Mouse (Mus musculus): ENCODE measurements around the gene Ano2. TPM values are rescaled to one million over a fixed set of nuclear protein-coding genes. Genes with fewer than 3 reads are reported as not detected.
A peak's percentile ranks its signal among the peaks of the same experiment; 100 is the strongest.

Gene Ano2
- total RNA-seq (2022) = under 1 TPM in 2 of 4 experiments, not detected in 2; 0.20 to 0.56 TPM

DNA sequence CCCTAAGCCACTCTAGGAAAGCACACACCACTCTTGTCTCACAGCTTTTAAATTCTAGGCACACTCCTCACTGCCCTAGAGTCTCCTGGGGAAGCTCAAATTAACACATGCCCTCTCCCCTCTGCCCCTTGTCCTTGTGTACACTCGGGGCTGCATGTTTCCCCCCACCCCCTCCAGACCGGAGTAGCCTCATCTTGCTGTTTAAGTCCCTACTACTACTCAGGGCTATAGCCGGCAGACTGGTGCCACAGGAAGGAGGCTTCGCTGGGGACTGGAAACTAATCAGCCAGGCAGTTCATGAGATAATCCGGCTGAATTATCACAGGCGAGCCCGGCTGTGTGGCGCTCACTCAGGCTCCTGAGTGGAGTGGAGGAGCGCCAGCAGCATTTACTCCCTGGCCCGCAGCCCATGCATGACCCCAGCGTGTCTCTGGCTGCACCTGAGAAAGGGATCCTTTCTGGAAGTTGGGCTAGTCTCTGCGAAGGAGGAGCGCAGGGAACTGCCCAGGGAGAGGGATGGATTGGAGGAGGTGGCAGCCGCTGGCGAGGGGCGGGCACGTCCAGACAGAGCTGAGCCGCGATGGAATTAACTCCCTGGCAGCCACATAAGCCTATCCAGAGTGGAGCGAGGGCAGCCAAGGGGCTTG lies at the start of gene Ano2:
Gene Ano2 (plus strand): TSS at position 363 of the 647 bp plus-strand sequence.
- no peak for DNase-seq

DNA sequence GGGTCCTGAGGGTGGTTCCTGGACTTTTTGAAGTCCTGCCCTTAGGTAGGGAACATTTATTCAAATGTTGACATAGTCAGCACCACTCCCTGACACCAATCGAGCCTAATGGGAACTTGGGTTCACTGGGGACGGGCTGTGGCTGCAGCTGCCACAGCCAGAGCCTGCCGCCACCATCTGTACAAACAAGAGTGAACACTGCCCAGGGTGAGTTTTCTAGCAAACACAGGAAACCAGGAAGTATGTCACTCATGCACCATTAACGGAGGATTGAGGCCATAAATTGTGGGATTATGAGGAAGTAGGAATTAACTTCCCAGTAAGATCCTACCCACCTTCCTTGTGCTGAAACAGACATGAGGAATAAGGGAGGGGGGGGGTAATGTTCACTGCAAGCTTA lies 49.7 kb upstream of the Ano2 start:
- no peak for DNase-seq

- no peak for DNase-seq
Observed at GRCm38 (mm10) chr6:125641146-125641545, 49.1 kb upstream of the Ano2 start.

DNA sequence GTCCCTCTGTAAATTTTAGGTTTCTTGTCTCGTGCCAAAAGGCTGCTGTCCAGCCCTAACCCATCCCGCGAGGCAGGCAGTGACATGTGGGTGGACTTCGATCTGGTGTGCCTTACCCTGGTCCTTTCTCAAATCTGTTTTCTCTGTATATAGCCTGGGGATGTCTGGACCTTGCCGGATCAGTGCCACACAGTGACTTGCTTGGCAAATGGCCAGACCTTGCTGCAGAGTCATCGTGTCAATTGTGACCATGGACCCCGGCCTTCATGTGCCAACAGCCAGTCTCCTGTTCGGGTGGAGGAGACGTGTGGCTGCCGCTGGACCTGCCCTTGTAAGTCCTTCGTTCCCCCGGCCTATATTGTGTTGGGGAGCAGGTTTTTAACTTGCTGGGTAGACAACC lies 41.3 kb upstream of the Ano2 start:
- peak; percentile 86 for DNase-seq

DNA sequence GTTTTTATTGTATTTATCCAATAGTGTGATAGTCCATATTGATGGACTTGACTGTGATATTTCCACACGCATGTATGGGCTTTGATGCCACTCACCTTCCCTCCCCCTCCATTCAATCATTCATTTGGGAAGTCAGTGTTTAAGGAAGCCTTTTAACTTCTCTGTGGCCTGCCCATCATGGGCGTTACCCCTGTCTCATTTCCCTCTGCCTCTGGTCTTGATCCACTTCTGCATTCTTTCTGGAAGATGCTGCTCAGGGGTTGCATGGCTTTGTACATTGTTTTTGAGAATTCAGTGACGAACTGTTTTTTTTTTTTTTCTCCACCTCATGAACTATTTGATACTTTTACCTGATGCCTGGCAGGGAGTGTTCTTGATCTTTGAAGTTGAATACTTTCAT lies 38.9 kb upstream of the Ano2 start:
- no peak for DNase-seq

GRCm38 (mm10) chr6:125653416-125653815 lies 36.8 kb upstream of the Ano2 start:
- DNase-seq = peak; percentile 35

GRCm38 (mm10) chr6:125656921-125657320 lies 33.3 kb upstream of the Ano2 start:
- DNase-seq = no peak

- DNase-seq = no peak
Observed at GRCm38 (mm10) chr6:125657966-125658365, 32.3 kb upstream of the Ano2 start.

- peak; percentile 42 for DNase-seq
Observed at GRCm38 (mm10) chr6:125661106-125661877, 28.9 kb upstream of the Ano2 start.

DNA sequence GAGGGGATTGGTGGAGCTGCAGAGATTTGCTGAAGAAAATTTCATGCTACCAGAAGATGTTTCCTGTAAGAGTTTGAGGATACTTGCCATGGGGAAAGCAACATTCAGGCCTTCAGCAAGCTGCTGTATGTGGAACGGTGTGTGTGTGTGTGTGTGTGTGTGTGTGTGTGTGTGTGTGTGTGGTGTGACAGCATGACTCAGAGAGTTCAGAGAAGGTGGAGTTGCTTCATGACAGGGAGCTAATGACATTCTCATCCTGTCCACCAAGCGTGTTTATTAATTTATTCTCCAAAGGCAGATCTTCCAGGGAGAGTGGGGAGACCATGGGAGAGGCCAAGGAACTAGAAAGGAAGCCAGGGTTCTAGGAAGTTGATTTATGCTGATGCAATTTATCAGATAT lies 26.3 kb upstream of the Ano2 start:
- DNase-seq = no peak

- no peak for DNase-seq
Observed at GRCm38 (mm10) chr6:125671835-125672234, 18.4 kb upstream of the Ano2 start.

DNA sequence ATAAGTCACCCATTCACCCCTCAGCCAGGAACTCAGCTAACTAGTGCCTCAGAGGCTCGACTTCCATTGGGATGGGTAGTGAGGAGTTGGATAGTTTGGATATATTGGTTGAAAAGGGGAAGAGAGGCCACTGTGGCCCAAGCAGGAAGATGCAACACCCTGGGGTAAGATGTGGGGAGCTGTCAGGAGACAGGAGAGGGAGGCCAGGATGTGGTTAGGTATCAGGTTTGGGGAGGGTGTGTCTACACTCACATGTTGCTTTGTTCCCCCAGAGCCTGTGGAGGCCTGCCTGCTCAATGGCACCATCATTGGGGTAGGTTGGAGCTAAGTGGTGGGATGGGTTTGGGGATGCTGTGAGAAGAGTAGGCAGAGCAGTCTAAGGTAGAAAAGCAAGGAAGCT lies 11.7 kb upstream of the Ano2 start:
- no peak for DNase-seq

DNA sequence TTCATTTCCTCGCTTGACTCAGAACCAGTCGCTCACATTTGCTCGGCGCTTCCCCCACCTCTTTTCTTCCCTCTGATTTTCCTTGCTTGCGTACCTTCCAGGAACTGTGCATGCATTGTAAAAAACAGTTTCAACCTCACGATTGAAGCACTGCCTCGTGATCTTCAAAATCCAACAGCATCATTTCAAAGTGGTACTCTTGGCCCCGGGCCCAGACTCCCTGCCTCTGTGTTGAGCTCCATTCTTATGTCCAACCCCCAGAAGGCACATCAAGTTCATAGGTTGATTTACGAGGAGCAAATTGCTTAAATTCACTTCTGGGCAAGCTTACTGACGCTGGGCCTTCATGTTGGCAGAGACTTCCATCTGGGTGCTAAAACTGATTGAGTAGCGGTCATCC lies 9.6 kb upstream of the Ano2 start:
- DNase-seq = no peak

GRCm38 (mm10) chr6:125685420-125685819 lies 4.8 kb upstream of the Ano2 start:
- no peak for DNase-seq

DNA sequence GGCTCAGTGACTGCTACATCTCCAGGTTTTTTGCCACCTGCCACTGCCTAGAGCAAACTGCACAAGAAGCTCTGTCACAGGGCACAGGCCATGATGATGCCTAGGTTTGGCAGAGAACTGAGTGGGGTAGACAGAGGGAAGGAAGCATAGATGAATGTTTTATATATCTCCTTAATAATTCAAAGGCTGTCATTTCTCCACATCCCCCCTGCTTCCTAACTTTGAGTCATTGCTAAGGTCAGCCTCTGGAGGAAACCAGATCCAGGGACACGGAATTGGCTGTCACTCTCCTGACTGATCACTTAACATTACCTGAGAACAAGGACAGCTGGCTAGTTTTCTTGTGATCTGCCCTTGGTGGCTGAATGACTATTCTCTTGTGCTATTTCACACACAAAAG lies 2.2 kb upstream of the Ano2 start:
- peak; percentile 30 for DNase-seq

- no peak for DNase-seq
Observed at GRCm38 (mm10) chr6:125701146-125701545, 10.9 kb downstream of the Ano2 start.

GRCm38 (mm10) chr6:125711261-125711660 lies 21.0 kb downstream of the Ano2 start:
- no peak for DNase-seq

DNA sequence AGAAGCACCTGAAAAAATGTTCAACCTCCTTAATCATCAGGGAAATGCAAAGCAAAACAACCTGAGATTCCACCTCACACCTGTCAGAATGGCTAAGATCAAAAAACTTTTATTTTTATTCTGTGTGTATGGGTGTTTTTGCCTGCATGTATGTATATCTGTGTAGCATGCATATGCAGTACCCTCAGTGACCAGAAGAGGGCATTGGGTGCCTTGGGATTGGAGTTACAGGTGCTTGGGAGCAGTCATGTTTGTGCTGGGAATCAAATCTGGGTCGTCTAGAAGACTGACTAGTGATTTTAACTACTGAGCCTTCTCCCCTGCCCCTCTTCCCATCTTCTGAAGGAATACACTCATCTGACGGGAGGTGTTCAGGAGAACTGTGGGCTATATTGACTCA lies 36.2 kb downstream of the Ano2 start:
- DNase-seq = no peak

- no peak for DNase-seq
Observed at GRCm38 (mm10) chr6:125727484-125727911, 37.3 kb downstream of the Ano2 start.

GRCm38 (mm10) chr6:125729471-125729870 lies 39.3 kb downstream of the Ano2 start:
- DNase-seq = peak; percentile 58

DNA sequence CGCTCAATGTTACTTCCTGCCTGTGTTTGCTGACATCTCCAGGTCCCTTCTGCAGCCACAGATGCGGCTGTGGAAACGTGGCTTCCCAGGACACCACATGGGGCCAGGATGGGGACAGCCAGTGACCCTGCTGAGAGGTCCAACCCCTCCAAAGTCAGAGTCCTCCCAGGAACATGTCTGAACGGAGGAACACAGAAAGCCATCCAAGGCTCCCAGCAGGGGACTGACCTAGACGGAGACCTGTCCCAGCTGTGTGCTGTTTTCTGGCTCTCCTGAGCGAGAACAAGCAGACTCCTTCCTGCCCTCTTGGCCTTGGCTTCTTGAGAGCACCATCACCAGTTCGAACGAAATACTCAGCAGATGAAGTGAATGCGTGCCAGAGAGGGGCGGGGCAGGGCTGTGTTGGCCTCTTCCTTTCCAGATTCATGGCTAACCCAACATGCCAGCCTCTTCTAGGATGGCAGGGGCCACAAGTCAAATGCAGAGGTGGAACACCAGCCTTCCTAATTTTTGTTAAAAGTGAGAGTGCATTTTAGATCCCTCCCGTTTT lies 39.8 kb downstream of the Ano2 start:
- no peak for DNase-seq

- DNase-seq = no peak
Observed at GRCm38 (mm10) chr6:125737511-125738285, 47.5 kb downstream of the Ano2 start.

All from adrenal gland, adult 8-10 months (tissue).